Mouse (Mus musculus) liver, embryonic 15.5 days (tissue): ENCODE results near the gene Tssk3. TPM values are rescaled to one million over a fixed set of nuclear protein-coding genes. Genes with fewer than 3 reads are reported as not detected.

Experiments used
- ATAC-seq: fragments of 200-750 bp; cut with Nextera tagmentation; 2 replicates; pipeline ENCODE4 v1.8.0; 2017; ENCODE audit warnings: moderate number of reproducible peaks, mild to moderate bottlenecking, moderate library complexity; ENCODE audit not compliant: insufficient read depth
- H3K27ac ChIP-seq: fragments of 300-500 bp; sonication (generic); replicated peaks from 2 replicates; pipeline ENCODE4 v1.5.1; 2015; ENCODE audit warnings: mild to moderate bottlenecking, inconsistent platforms
- H3K27me3 ChIP-seq: fragments of 300-500 bp; sonication (generic); 2 replicates; pipeline ENCODE4 v1.6.1; 2015; ENCODE audit warnings: mild to moderate bottlenecking, inconsistent platforms
- H3K36me3 ChIP-seq: fragments of 300-500 bp; sonication (generic); replicated peaks from 2 replicates; pipeline ENCODE4 v1.6.1; 2015; ENCODE audit warnings: moderate library complexity, mild to moderate bottlenecking, inconsistent platforms
- H3K4me1 ChIP-seq: fragments of 300-500 bp; sonication (generic); replicated peaks from 2 replicates; pipeline ENCODE4 v1.6.1; 2015; ENCODE audit warnings: inconsistent platforms
- H3K4me2 ChIP-seq: fragments of 300-500 bp; sonication (generic); 2 replicates; pipeline ENCODE4 v1.6.1; 2015; ENCODE audit warnings: moderate library complexity, mild to moderate bottlenecking, inconsistent platforms
- H3K4me3 ChIP-seq: fragments of 300-500 bp; sonication (generic); replicated peaks from 2 replicates; pipeline ENCODE4 v1.5.1; 2015; ENCODE audit warnings: mild to moderate bottlenecking, inconsistent platforms
- H3K9ac ChIP-seq: fragments of 300-500 bp; sonication (generic); 2 replicates; pipeline ENCODE4 v1.6.1; 2015; ENCODE audit warnings: moderate library complexity, mild to moderate bottlenecking, inconsistent platforms
- H3K9me3 ChIP-seq: fragments of 300-500 bp; sonication (generic); replicated peaks from 2 replicates; pipeline ENCODE4 v1.6.1; 2016; ENCODE audit warnings: inconsistent platforms
- WGBS: fragments of 180-500 bp; shearing (Covaris S2); methylation state at CpG from one replicate; pipeline ENCODE4 v1.1.7; 2015; ENCODE audit warnings: mixed read lengths; ENCODE audit not compliant: insufficient replicate concordance; 5-methylcytosine and 5-hydroxymethylcytosine counted together
- polyA plus RNA-seq: library from polyadenylated mRNA; unstranded; fragments of >200 nt; fragmentation: Nextera tagmentation; extraction: Ambion mirVana; gene quantifications from 2 replicates; pipeline ENCODE4 v1.2.1, GENCODE M21; 2015

Tssk3 gene
- polyA plus RNA-seq, 1 experiment from 2014 or later, result 0.09 TPM

GRCm38 (mm10) chr4:129447360-129447759 lies 43.5 kb downstream of the Tssk3 start:
- Histone ChIP-seq H3K9ac (no peak overlapping the region), H3K4me3 (no peak overlapping the region), H3K27ac (0 out of 2 replicates have a peak overlapping the region, but pooled peaks have one; percentile 38), H3K27me3 (peaks cover 18% of the 10 kb centered on the region), H3K36me3 (no peaks in the 10 kb centered on the region), H3K9me3 (no peaks in the 10 kb centered on the region), H3K4me1 (peaks cover 11% of the 10 kb centered on the region), H3K4me2 (no peak overlapping the region; the same call in 1 of the 2 replicates)
- 31% methylated on average over 8 of the region's 8 CpGs for WGBS
- no peak for ATAC-seq

- no peak overlapping the region; the same call in 1 of the 2 replicates for H3K4me2 ChIP-seq
- peaks cover 10% of the 10 kb centered on the region for H3K4me1 ChIP-seq
- H3K4me3 ChIP-seq, result peak overlapping the region; percentile 29; the same call in 1 of the 2 replicates
- H3K9ac ChIP-seq, result no peak overlapping the region
- peaks cover 69% of the 10 kb centered on the region for H3K27me3 ChIP-seq
- no peak overlapping the region for H3K27ac ChIP-seq
- no peak for ATAC-seq
- WGBS, result 26% methylated on average over 6 of the region's 6 CpGs
- H3K36me3 ChIP-seq, result no peaks in the 10 kb centered on the region
- no peaks in the 10 kb centered on the region for H3K9me3 ChIP-seq
Observed at GRCm38 (mm10) chr4:129441145-129441544, 49.7 kb downstream of the Tssk3 start.

DNA sequence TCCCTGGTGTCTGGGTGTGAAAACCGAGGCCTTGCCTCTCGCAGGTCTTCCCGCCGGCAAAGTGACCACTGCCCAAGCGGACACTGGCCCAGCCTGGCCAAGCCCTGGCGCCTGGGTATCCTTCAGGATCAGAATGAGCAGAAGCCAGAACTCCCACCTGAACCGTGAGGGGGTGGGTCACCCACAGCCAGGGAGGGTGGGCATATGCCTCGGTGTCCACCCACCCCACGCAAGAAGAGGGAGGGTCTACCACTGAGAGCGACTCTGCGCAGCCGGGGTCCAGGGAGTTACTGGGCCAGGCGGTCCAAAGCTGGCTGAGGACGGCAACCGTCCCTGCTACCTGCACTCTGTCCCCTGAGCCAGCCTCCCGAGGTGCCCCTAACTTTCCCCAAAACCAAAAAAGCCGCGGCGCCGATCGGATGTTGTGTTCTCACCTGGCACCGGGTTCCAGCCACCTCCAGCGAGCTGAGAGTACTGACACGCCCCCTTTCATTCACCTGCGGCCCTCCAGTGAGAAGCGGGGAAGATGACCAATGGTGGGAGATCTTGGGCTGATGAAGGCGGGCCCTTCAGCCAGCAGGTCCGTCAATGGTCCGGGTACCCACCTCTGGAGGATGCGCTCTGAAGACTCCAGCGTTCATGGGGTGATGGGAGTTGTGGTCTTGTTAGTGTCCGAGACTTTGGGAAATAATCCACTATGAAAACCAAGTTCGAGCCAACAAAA lies 50.3 kb downstream of the Tssk3 start, which contains the start of gene Zbtb8b:
Gene Zbtb8b (minus strand): TSS at position 514 of the 724 bp plus-strand sequence.
- Histone ChIP-seq H3K9ac (no peak within 1 kb of the TSS), H3K4me1 (peaks cover 10% of the 10 kb centered on the region), H3K4me2 (peak within 1 kb of the TSS; percentile 53), H3K36me3 (no peaks in the 10 kb centered on the region), H3K27ac (no peak within 1 kb of the TSS), H3K27me3 (peaks cover 69% of the 10 kb centered on the region), H3K4me3 (peak within 1 kb of the TSS; percentile 29), H3K9me3 (no peaks in the 10 kb centered on the region)
- 6% methylated on average over 33 of the region's 33 CpGs for WGBS
- no peak for ATAC-seq

Other genes with a start within 250 kb of the Tssk3 start
- gene C77080, start 229.6 kb downstream of the Tssk3 start, polyA plus RNA-seq, result 1.1 and 1.6 TPM in 2 replicates
- 0.21 and 0.35 TPM in 2 replicates for gene Sync, start 203.4 kb downstream of the Tssk3 start, polyA plus RNA-seq
- gene Rbbp4, start 155.7 kb downstream of the Tssk3 start, polyA plus RNA-seq, result 222 and 261 TPM in 2 replicates
- gene Zbtb8os, start 155.3 kb downstream of the Tssk3 start, polyA plus RNA-seq, result 23.5 and 23.8 TPM in 2 replicates
- 2.3 TPM in 2 replicates for gene Zbtb8a, start 112.9 kb downstream of the Tssk3 start, polyA plus RNA-seq
- 0.79 and 1.2 TPM in 2 replicates for gene Zbtb8b, start 50.2 kb downstream of the Tssk3 start, polyA plus RNA-seq
- gene Bsdc1, start 29.4 kb downstream of the Tssk3 start, polyA plus RNA-seq, result 71.8 and 82.6 TPM in 2 replicates
- gene Fam229a, start 168 bp upstream of the Tssk3 start, polyA plus RNA-seq, result 0.28 and 0.82 TPM in 2 replicates
- 51.3 and 52.7 TPM in 2 replicates for gene Marcksl1, start 22.6 kb upstream of the Tssk3 start, polyA plus RNA-seq
- 98.9 and 100 TPM in 2 replicates for gene Hdac1, start 51.7 kb upstream of the Tssk3 start, polyA plus RNA-seq
- 2.4 and 3.3 TPM in 2 replicates for gene Lck, start 82.6 kb upstream of the Tssk3 start, polyA plus RNA-seq
- 6.7 and 7.2 TPM in 2 replicates for gene Fam167b, start 87.5 kb upstream of the Tssk3 start, polyA plus RNA-seq
- gene Eif3i, start 109.6 kb upstream of the Tssk3 start, polyA plus RNA-seq, result 156 and 159 TPM in 2 replicates
- gene Tmem234, start 109.6 kb upstream of the Tssk3 start, polyA plus RNA-seq, result 113 and 115 TPM in 2 replicates
- 0.70 and 0.86 TPM in 2 replicates for gene Dcdc2b, start 123.2 kb upstream of the Tssk3 start, polyA plus RNA-seq
- 7.3 and 9.5 TPM in 2 replicates for gene Iqcc, start 128.1 kb upstream of the Tssk3 start, polyA plus RNA-seq
- gene Ccdc28b, start 132.9 kb upstream of the Tssk3 start, polyA plus RNA-seq, result 10.3 and 12.2 TPM in 2 replicates
- gene Txlna, start 150.0 kb upstream of the Tssk3 start, polyA plus RNA-seq, result 23.0 and 26.7 TPM in 2 replicates
- gene Kpna6, start 181.7 kb upstream of the Tssk3 start, polyA plus RNA-seq, result 6.0 and 6.8 TPM in 2 replicates
- 2.5 and 3.5 TPM in 2 replicates for gene Tmem39b, start 205.8 kb upstream of the Tssk3 start, polyA plus RNA-seq